Mouse (Mus musculus) myocyte (in vitro differentiated cells): ENCODE data around the gene Pradc1. TPM values are rescaled to one million over a fixed set of nuclear protein-coding genes. Genes with fewer than 3 reads are reported as not detected.

Experiments
- H3K27me3 ChIP-seq: one replicate; pipeline ENCODE4 v1.6.1; 2011; ENCODE audit not compliant: control insufficient read depth, insufficient read depth, insufficient read length
- H3K36me3 ChIP-seq: one replicate; pipeline ENCODE4 v1.6.1; 2011; ENCODE audit not compliant: control insufficient read depth, insufficient read depth
- H3K4me2 ChIP-seq: one replicate; pipeline ENCODE4 v1.6.1; 2011; ENCODE audit warnings: low read depth, control low read depth
- H3K4me3 ChIP-seq: one replicate; pipeline ENCODE4 v1.5.1; 2011; ENCODE audit warnings: mild to moderate bottlenecking, control low read depth, moderate library complexity
- H3K79me2 ChIP-seq: one replicate; pipeline ENCODE4 v1.6.1; 2011; ENCODE audit not compliant: control insufficient read depth, insufficient read depth
- H3ac ChIP-seq: one replicate; pipeline ENCODE4 v1.6.1; 2011; ENCODE audit not compliant: control insufficient read depth, insufficient read length
- CEBPB ChIP-seq: IDR thresholded peaks from 2 replicates; pipeline ENCODE4 v1.6.1; 2011; ENCODE audit warnings: mild to moderate bottlenecking, moderate library complexity; ENCODE audit not compliant: poor library complexity, insufficient read depth, severe bottlenecking
- E2F4 ChIP-seq: IDR thresholded peaks from one replicate; pipeline ENCODE4 v1.6.1; 2011; ENCODE audit warnings: mild to moderate bottlenecking, control low read depth, moderate library complexity; ENCODE audit not compliant: insufficient read depth
- MAX ChIP-seq: IDR thresholded peaks from one replicate; pipeline ENCODE4 v1.6.1; 2011; ENCODE audit warnings: low read depth, mild to moderate bottlenecking, control low read depth
- MYOD1 ChIP-seq, 3 experiments: IDR thresholded peaks; one replicate each; pipeline ENCODE4 v1.6.1; 2011; ENCODE audit warnings: control low read depth in 2 of 3, low read depth in 2 of 3, mild to moderate bottlenecking in 2 of 3, moderate library complexity in 1 of 3; ENCODE audit not compliant: insufficient read length in 2 of 3, control insufficient read depth in 1 of 3
- MYOG ChIP-seq, 3 experiments: IDR thresholded peaks; one replicate each; pipeline ENCODE4 v1.6.1; 2011; ENCODE audit warnings: control low read depth in 2 of 3, low read depth in 2 of 3, mild to moderate bottlenecking in 2 of 3; ENCODE audit not compliant: insufficient read length in 2 of 3, control insufficient read depth in 1 of 3, insufficient read depth in 1 of 3
- POLR2A ChIP-seq: IDR thresholded peaks from one replicate; pipeline ENCODE4 v1.6.1; 2011; ENCODE audit warnings: low read depth, mild to moderate bottlenecking, control low read depth, moderate library complexity; ENCODE audit not compliant: insufficient read length
- POLR2AphosphoS2 ChIP-seq: IDR thresholded peaks from one replicate; pipeline ENCODE4 v1.6.1; 2011; ENCODE audit warnings: low read depth, control low read depth; ENCODE audit not compliant: insufficient read length
- REST ChIP-seq: IDR thresholded peaks from one replicate; pipeline ENCODE4 v1.6.1; 2011; ENCODE audit warnings: mild to moderate bottlenecking, control low read depth, moderate library complexity; ENCODE audit not compliant: insufficient read depth, insufficient read length
- SRF ChIP-seq: IDR thresholded peaks from one replicate; pipeline ENCODE4 v1.6.1; 2011; ENCODE audit warnings: low read depth; ENCODE audit not compliant: control insufficient read depth, insufficient read length
- TCF12 ChIP-seq: IDR thresholded peaks from one replicate; pipeline ENCODE4 v1.6.1; 2011; ENCODE audit warnings: mild to moderate bottlenecking, control low read depth; ENCODE audit not compliant: poor library complexity, insufficient read depth, severe bottlenecking
- TCF3 ChIP-seq: IDR thresholded peaks from one replicate; pipeline ENCODE4 v1.6.1; 2011; ENCODE audit warnings: low read depth, control low read depth; ENCODE audit not compliant: insufficient read length
- USF1 ChIP-seq: IDR thresholded peaks from one replicate; pipeline ENCODE4 v1.6.1; 2011; ENCODE audit warnings: low read depth, mild to moderate bottlenecking, control low read depth, moderate library complexity
- polyA plus RNA-seq: library from polyadenylated mRNA; unstranded; fragments of >200 nt; fragmentation: generic; extraction: Trizol; gene quantifications from one replicate; pipeline ENCODE4 v1.2.1, GENCODE M21; 2012; ENCODE audit warnings: missing spikeins

The Pradc1 gene
- polyA plus RNA-seq = 17.6 TPM

DNA sequence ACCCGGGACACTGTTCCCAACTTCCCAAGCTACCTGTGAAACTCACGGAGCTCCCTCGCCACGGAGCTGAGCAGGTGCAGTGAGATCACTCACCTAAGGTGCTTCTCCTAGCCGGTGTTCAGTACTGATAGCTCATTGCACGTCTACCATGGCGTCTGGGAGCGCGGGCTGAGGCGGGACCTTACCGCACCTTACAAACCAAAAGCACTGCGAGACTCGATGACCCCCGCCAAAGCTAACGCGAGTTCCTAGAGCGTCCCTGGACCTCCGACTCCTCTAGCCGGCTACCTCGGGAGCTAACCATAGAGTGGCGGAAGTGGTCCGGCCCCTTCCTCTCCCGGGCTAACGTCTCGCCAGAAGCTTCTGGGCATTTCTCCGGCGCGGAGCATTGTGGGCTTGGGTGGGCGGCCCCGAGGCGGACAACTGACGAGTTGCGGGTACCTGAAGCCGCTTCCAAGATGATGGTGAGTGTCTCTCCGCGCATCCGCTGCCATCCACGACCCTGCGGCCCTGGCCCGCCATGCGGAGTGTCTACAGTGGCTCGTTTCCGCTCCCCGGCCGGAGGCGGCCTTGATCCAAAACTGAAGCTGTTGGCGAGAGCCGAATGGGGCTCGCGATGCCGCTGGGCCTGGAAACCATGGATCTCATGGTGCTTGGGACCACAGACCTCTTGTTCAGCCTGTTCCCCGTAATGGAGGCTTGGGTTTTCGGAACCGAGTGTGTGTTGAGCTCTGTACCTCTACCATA is at the start of gene Pradc1:
Gene Pradc1, minus strand, starts transcription at position 307 of the 747 bp plus-strand sequence.
- TF ChIP-seq MYOD1 (IDR thresholded peaks at IDR 0.05; ENCODE audit: control insufficient read depth in 1 of 3, insufficient read length in 2 of 3, low read depth in 2 of 3) = peak in 1 of 3 experiments; percentile 34
- peak; percentile 12 for TF ChIP-seq MAX
- TF ChIP-seq POLR2A = peak; percentile 90
- peak; percentile 59 for TF ChIP-seq SRF
- TF ChIP-seq E2F4 = peak; percentile 51
- TF ChIP-seq USF1 = no peak
- no peak for TF ChIP-seq REST
- 0 out of 2 replicates have a peak, but pooled peaks have one; percentile 2 for TF ChIP-seq CEBPB
- no peak for TF ChIP-seq TCF12
- peak in 1 of 3 experiments; percentile 14 for TF ChIP-seq MYOG (IDR thresholded peaks at IDR 0.05; ENCODE audit: control insufficient read depth in 1 of 3, insufficient read depth in 1 of 3, insufficient read length in 2 of 3, low read depth in 2 of 3)
- peak; percentile 86 for TF ChIP-seq POLR2AphosphoS2
- TF ChIP-seq TCF3 = no peak
- no peaks in the 10 kb centered on the region for H3K27me3 ChIP-seq
- peak within 1 kb of the TSS; percentile 34 for H3ac ChIP-seq
- H3K79me2 ChIP-seq = peaks cover 49% of the 10 kb centered on the region
- no peaks in the 10 kb centered on the region for H3K36me3 ChIP-seq
- peak within 1 kb of the TSS; percentile 92 for H3K4me3 ChIP-seq
- peak within 1 kb of the TSS; percentile 92 for H3K4me2 ChIP-seq

- Histone ChIP-seq H3K27me3 (peaks cover 34% of the 10 kb centered on the region), H3K79me2 (no peaks in the 10 kb centered on the region), H3K4me3 (no peak overlapping the region), H3K4me2 (no peak overlapping the region), H3K36me3 (no peaks in the 10 kb centered on the region), H3ac (no peak overlapping the region)
- TF ChIP-seq E2F4 = no peak
- TF ChIP-seq MYOD1 (IDR thresholded peaks at IDR 0.05; ENCODE audit: control insufficient read depth in 1 of 3, insufficient read length in 2 of 3, low read depth in 2 of 3) = no peak
- TF ChIP-seq MYOG (IDR thresholded peaks at IDR 0.05; ENCODE audit: control insufficient read depth in 1 of 3, insufficient read depth in 1 of 3, insufficient read length in 2 of 3, low read depth in 2 of 3) = no peak
- TF ChIP-seq TCF3 = no peak
- TF ChIP-seq TCF12 = no peak
- TF ChIP-seq POLR2A = no peak
- no peak for TF ChIP-seq MAX
- TF ChIP-seq POLR2AphosphoS2 = no peak
- no peak for TF ChIP-seq USF1
- TF ChIP-seq REST = no peak
- TF ChIP-seq SRF = no peak
- no peak for TF ChIP-seq CEBPB
Observed at GRCm38 (mm10) chr6:85500416-85500815, 48.6 kb upstream of the Pradc1 start.

- no peak for TF ChIP-seq POLR2AphosphoS2
- TF ChIP-seq E2F4 = no peak
- no peak for TF ChIP-seq TCF3
- TF ChIP-seq MAX = no peak
- TF ChIP-seq TCF12 = no peak
- no peak for TF ChIP-seq MYOG (IDR thresholded peaks at IDR 0.05; ENCODE audit: control insufficient read depth in 1 of 3, insufficient read depth in 1 of 3, insufficient read length in 2 of 3, low read depth in 2 of 3)
- TF ChIP-seq USF1 = no peak
- TF ChIP-seq REST = peak; percentile 37
- H3K27me3 ChIP-seq = peaks cover 23% of the 10 kb centered on the region
- H3ac ChIP-seq = no peak overlapping the region
- H3K4me3 ChIP-seq = no peak overlapping the region
- no peak overlapping the region for H3K4me2 ChIP-seq
- no peaks in the 10 kb centered on the region for H3K36me3 ChIP-seq
- H3K79me2 ChIP-seq = no peaks in the 10 kb centered on the region
Observed at GRCm38 (mm10) chr6:85498147-85498546, 46.4 kb upstream of the Pradc1 start.

- Histone ChIP-seq H3K27me3 (peaks cover 12% of the 10 kb centered on the region), H3K4me3 (no peak overlapping the region), H3K79me2 (no peaks in the 10 kb centered on the region), H3K4me2 (no peak overlapping the region), H3K36me3 (no peaks in the 10 kb centered on the region), H3ac (no peak overlapping the region)
- TF ChIP-seq CEBPB = no peak
- TF ChIP-seq POLR2A = no peak
- no peak for TF ChIP-seq REST
- TF ChIP-seq USF1 = no peak
- TF ChIP-seq MYOG (IDR thresholded peaks at IDR 0.05; ENCODE audit: control insufficient read depth in 1 of 3, insufficient read depth in 1 of 3, insufficient read length in 2 of 3, low read depth in 2 of 3) = no peak
- no peak for TF ChIP-seq E2F4
- TF ChIP-seq TCF12 = no peak
- TF ChIP-seq MYOD1 (IDR thresholded peaks at IDR 0.05; ENCODE audit: control insufficient read depth in 1 of 3, insufficient read length in 2 of 3, low read depth in 2 of 3) = no peak
- no peak for TF ChIP-seq MAX
- TF ChIP-seq TCF3 = no peak
- no peak for TF ChIP-seq SRF
- TF ChIP-seq POLR2AphosphoS2 = no peak
Observed at GRCm38 (mm10) chr6:85496976-85497375, 45.2 kb upstream of the Pradc1 start.

DNA sequence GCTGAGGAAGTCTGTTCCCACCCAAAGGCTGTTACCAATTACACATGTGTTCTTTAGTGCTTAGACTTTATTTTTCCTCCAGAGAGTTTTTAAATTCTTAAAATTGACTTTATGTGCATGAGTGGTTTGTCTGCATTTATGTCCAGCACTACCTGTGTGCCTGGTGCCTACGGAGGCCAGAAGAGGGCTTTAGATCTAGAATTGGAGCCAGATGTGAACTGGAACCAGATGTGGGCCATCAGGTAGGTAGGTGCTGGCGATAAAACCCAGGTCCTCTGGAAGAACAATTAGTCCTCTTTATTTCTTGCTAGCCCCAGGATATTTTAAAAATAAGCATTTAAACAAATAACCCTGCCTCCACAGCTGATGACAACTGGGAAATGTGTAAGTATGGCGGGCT is 39.8 kb upstream of the Pradc1 start:
- H3K36me3 ChIP-seq = no peaks in the 10 kb centered on the region
- no peak overlapping the region for H3K4me2 ChIP-seq
- H3K27me3 ChIP-seq = peaks cover 17% of the 10 kb centered on the region
- H3ac ChIP-seq = no peak overlapping the region
- H3K4me3 ChIP-seq = no peak overlapping the region
- TF ChIP-seq MYOD1 (IDR thresholded peaks at IDR 0.05; ENCODE audit: control insufficient read depth in 1 of 3, insufficient read length in 2 of 3, low read depth in 2 of 3) (no peak), POLR2AphosphoS2 (no peak), USF1 (no peak), POLR2A (no peak), MAX (no peak), TCF12 (no peak), REST (no peak), CEBPB (no peak), SRF (no peak), TCF3 (no peak), E2F4 (no peak), MYOG (IDR thresholded peaks at IDR 0.05; ENCODE audit: control insufficient read depth in 1 of 3, insufficient read depth in 1 of 3, insufficient read length in 2 of 3, low read depth in 2 of 3) (no peak)
- H3K79me2 ChIP-seq = no peaks in the 10 kb centered on the region
